Mouse (Mus musculus) right cerebral cortex, postnatal 4 days (tissue): ENCODE measurements around the gene Fkbp8.

Source experiments
- DNase-seq: peaks from one replicate; pipeline ENCODE4 v3.0.0-alpha.2; 2022

The Fkbp8 gene

GRCm38 (mm10) chr8:70529741-70530161 is 2.2 kb downstream of the Fkbp8 start:
- DNase-seq, result no peak

- no peak for DNase-seq
These were observed 2.8 kb downstream of the Fkbp8 start for GRCm38 (mm10) chr8:70530314-70530713.

GRCm38 (mm10) chr8:70534281-70534680 is 6.8 kb downstream of the Fkbp8 start:
- no peak for DNase-seq

- no peak for DNase-seq
These were observed 7.7 kb downstream of the Fkbp8 start for GRCm38 (mm10) chr8:70535221-70535620.

- no peak for DNase-seq
These were observed 8.2 kb downstream of the Fkbp8 start for GRCm38 (mm10) chr8:70535701-70536100.

- DNase-seq, result peak; percentile 26
These were observed 10.6 kb downstream of the Fkbp8 start for GRCm38 (mm10) chr8:70538024-70538579.

GRCm38 (mm10) chr8:70538633-70539076 is 11.1 kb downstream of the Fkbp8 start:
- DNase-seq, result peak; percentile 100

GRCm38 (mm10) chr8:70539077-70539813 is 11.7 kb downstream of the Fkbp8 start, which contains the start of gene Ell:
TSS of gene Ell (plus strand) at chr8:70539457.
- peak; percentile 99 for DNase-seq

- no peak for DNase-seq
These were observed 12.5 kb downstream of the Fkbp8 start for GRCm38 (mm10) chr8:70540013-70540506.

GRCm38 (mm10) chr8:70540507-70541071 is 13.1 kb downstream of the Fkbp8 start:
- DNase-seq, result no peak

GRCm38 (mm10) chr8:70541081-70541480 is 13.6 kb downstream of the Fkbp8 start:
- no peak for DNase-seq

GRCm38 (mm10) chr8:70544200-70544687 is 16.7 kb downstream of the Fkbp8 start:
- DNase-seq, result no peak

GRCm38 (mm10) chr8:70546412-70546811 is 18.9 kb downstream of the Fkbp8 start:
- no peak for DNase-seq

- DNase-seq, result no peak
These were observed 20.2 kb downstream of the Fkbp8 start for GRCm38 (mm10) chr8:70547762-70548161.

GRCm38 (mm10) chr8:70549412-70550184 is 22.1 kb downstream of the Fkbp8 start:
- no peak for DNase-seq

GRCm38 (mm10) chr8:70551558-70552161 is 24.1 kb downstream of the Fkbp8 start:
- no peak for DNase-seq

- no peak for DNase-seq
These were observed 25.3 kb downstream of the Fkbp8 start for GRCm38 (mm10) chr8:70552836-70553235.

- peak; percentile 28 for DNase-seq
These were observed 26.2 kb downstream of the Fkbp8 start for GRCm38 (mm10) chr8:70553740-70554139.

- DNase-seq, result no peak
These were observed 27.7 kb downstream of the Fkbp8 start for GRCm38 (mm10) chr8:70555079-70555747.

- DNase-seq, result no peak
These were observed 30.8 kb downstream of the Fkbp8 start for GRCm38 (mm10) chr8:70558334-70558733.

GRCm38 (mm10) chr8:70558983-70559382 is 31.5 kb downstream of the Fkbp8 start:
- no peak for DNase-seq

GRCm38 (mm10) chr8:70560096-70560495 is 32.6 kb downstream of the Fkbp8 start:
- no peak for DNase-seq
